Mouse (Mus musculus) Patski (cell line): ENCODE data around the gene Myo10. TPM values are rescaled to one million over a fixed set of nuclear protein-coding genes. Genes with fewer than 3 reads are reported as not detected.

Experiments
- ATAC-seq: fragments of 100-300 bp; one replicate; pipeline ENCODE4 v1.8.0; 2021
- CTCF ChIA-PET: fragments of 350-600 bp; sonication (Branson Sonifier 250); formaldehyde crosslinking; loops from one replicate; lab custom pipeline; 2022; ENCODE audit warnings: inconsistent platforms; lab: Charles Lee
- POLR2A ChIA-PET: fragments of 350-600 bp; sonication (Branson Sonifier 250); formaldehyde crosslinking; loops from one replicate; lab custom pipeline; 2022; ENCODE audit warnings: antibody characterized with exemption, inconsistent platforms; lab: Charles Lee
- DNase-seq: peaks from one replicate; pipeline ENCODE4 v3.0.0-alpha.2; 2011; ENCODE audit warnings: low read depth, low spot score
- H3K27me3 ChIP-seq: fragments of 371-371 bp; one replicate; pipeline ENCODE4 v1.5.1; 2021
- CTCF ChIP-seq: fragments of 100-300 bp; IDR thresholded peaks from one replicate; pipeline ENCODE4 v1.5.1; 2021
- in situ Hi-C: fragments of 300-500 bp; cut with MboI; formaldehyde crosslinking; loops from 3 replicates; pipeline ENCODE4 v1.11.1; 2018; ENCODE audit warnings: low pct_unique_long_range_greater_than_20kb, mixed read lengths
- polyA plus RNA-seq: library from polyadenylated mRNA; unstranded; gene quantifications from one replicate; pipeline ENCODE4 v1.2.3, GENCODE M21; 2021

Myo10 gene
- polyA plus RNA-seq, 1 experiment from 2014 or later = 30.3 TPM

DNA sequence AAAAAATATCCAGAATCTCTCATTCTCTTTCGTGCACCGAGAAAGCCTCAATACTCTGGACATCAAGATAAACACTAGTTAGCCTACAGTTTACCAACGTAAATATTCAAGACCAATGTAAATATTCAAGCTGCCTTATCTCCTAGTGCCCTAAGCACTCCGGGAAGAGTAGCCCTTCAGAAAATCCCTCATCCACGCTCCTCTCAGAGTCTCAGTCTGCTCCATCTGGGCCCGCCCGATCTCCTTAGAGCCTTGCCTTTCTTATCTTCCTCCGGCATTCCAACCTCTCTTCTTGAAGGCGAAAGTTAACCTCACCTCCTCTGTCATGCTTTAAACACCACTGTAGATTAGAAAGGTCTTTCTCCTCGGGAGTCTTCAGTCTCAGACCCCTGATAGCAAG, 13.1 kb upstream of the Myo10 start:
- POLR2A ChIA-PET = no interaction called here
- no peak for ATAC-seq
- H3K27me3 ChIP-seq = no peaks in the 10 kb centered on the region
- in situ Hi-C loops = no loop called here
- no peak for TF ChIP-seq CTCF
- CTCF ChIA-PET = no interaction called here
- no peak for DNase-seq

DNA sequence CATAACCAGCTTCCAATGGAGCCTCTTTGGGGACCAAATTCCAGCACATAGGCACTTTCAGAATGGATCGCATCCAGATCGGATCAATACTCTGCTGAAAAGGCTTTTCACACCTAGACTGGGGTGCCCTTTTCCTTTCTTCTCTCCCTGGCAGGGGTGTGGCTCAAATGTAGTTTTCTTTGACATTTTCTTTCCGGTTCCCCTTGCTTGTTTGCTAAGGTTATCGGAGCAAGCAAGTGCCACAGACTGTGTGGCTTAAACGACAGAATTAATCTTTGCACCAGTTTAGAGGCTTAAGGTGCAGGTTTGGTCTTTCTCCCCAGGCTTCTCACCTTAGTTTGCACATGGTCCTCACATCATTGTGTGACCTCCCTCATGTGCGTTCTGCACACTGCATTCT, 11.1 kb upstream of the Myo10 start:
- TF ChIP-seq CTCF = no peak
- ChIA-PET POLR2A (no interaction called here), CTCF (interaction anchor here (0.9 to 1.4 kb wide), 2 partner anchors 10 to 30 kb away, joined by 4 to 5 read pairs; no protein-coding TSS in a partner anchor)
- ATAC-seq = no peak
- H3K27me3 ChIP-seq = no peaks in the 10 kb centered on the region
- no peak for DNase-seq
- in situ Hi-C loops = no loop called here

DNA sequence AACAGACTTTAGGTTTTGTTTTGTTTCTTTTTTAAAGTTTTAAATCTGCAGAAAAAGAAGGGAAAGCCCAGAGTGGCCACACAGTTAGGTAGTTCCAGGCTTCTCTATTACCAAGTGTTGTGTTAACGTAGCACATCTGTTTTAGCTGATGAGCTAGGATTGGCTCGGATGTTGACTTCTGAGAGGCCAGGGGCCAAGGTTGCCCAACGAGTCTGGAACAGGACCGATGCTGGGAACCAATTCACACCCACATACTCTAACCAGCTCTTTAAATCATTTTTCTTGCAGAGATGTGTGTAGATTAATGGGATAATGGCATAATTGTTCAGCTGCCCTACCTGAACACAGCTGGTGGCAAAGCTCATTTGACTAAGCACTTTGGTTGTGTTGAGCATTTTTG, 1.8 kb upstream of the Myo10 start:
- TF ChIP-seq CTCF = no peak
- CTCF ChIA-PET = interaction anchor here (1.8 to 2.3 kb wide), 2 partner anchors 10 to 96 kb away, joined by 5 to 9 read pairs; no protein-coding TSS in a partner anchor
- no peaks in the 10 kb centered on the region for H3K27me3 ChIP-seq
- in situ Hi-C loops = loop anchor here (10.0 kb wide), 2 partner anchors 136 to 174 kb away; no protein-coding TSS in a partner anchor
- DNase-seq (no peak), ATAC-seq (no peak)
- POLR2A ChIA-PET = no interaction called here

DNA sequence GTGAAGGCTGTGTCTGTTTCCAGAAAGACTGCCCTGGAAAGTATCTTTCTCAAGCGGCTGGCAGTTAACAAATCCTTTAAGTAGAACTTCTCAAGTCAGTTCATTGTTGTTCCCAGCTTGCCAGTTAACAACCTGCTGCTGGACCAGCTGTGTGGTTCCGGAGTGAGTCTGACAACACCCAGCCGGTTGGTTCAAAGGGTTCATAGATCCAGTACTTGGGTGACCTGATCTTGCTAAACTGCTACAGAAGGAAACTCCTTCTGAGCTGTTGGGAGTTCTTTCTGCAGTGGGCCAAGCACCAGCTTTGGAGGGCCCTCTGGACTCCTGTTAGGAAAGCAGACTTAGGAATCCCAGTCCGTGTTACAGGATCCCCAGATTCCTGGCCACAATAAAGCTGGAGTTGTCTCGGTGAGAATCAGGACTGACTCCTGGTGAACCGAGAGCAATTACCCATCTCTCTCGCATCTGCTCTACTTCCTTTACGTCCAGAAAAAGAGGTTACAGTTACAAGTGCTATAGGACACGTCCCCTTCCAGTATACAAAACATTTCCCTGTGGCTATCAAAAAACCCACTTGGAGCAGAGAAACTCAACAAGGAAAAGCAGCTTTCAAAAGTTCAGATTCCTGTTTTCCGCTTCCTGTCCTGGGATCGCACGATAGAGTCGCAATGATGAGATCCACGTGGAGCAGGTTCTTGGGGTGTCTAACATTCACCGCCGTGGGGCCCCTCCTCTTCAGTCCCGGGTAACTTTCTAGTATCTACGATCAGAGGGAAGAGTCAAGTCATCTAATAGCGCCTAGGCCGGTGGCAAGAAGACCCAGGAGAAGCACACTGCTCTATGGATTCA, 750 bp upstream of the Myo10 start:
- no peaks in the 10 kb centered on the region for H3K27me3 ChIP-seq
- ChIA-PET POLR2A (interaction anchor here (1.3 kb wide), 1 partner anchor 44 kb away, joined by 4 read pairs; no protein-coding TSS in a partner anchor), CTCF (interaction anchor here (0.8 to 2.4 kb wide), 7 partner anchors 11 to 131 kb away, joined by 3 to 9 read pairs (median 4); no protein-coding TSS in a partner anchor)
- TF ChIP-seq CTCF = no peak
- ATAC-seq (peak; percentile 0), DNase-seq (no peak)
- in situ Hi-C loops = loop anchor here (10.0 kb wide), 2 partner anchors 137 to 173 kb away; no protein-coding TSS in a partner anchor

DNA sequence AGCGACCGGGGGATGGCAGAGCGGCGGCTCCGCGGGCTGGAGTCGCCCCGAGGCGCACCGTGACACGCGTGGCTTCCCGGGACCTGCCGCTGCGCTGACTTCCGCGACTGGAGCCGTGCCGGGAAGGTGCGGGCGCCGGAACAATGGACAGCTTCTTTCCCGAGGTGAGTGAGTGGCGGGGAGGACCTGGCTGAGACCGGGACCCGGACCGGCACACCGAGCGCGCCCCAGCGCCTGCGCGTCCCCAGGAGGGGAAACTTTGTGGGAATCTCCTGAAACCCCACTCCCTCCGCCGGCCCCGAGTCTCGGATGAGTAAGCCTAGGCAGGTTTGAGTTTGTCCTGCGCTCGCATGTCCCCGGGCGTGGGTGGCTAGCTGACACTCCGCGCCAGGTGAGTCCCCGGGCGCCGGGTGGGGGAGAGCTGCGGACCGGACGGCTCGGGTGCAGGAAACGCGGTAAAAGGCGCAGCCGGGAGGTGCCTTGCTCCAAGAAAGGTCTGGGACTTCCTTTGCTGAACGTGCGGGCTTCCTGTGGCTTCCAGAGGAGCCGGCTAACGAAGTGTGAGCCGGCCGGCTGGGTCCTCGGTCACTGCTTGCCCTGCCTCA, 644 bp downstream of the Myo10 start:
- CTCF ChIA-PET = interaction anchor here (0.6 to 2.4 kb wide), 10 partner anchors 16 to 182 kb away, joined by 3 to 9 read pairs (median 3); no protein-coding TSS in a partner anchor
- DNase-seq (no peak), ATAC-seq (peak; percentile 22)
- POLR2A ChIA-PET = interaction anchor here (1.3 to 1.7 kb wide), 2 partner anchors 13 to 45 kb away, joined by 4 to 5 read pairs; no protein-coding TSS in a partner anchor
- TF ChIP-seq CTCF = no peak
- in situ Hi-C loops = loop anchor here (10.0 kb wide), 2 partner anchors 138 to 172 kb away; no protein-coding TSS in a partner anchor
- H3K27me3 ChIP-seq = no peaks in the 10 kb centered on the region

DNA sequence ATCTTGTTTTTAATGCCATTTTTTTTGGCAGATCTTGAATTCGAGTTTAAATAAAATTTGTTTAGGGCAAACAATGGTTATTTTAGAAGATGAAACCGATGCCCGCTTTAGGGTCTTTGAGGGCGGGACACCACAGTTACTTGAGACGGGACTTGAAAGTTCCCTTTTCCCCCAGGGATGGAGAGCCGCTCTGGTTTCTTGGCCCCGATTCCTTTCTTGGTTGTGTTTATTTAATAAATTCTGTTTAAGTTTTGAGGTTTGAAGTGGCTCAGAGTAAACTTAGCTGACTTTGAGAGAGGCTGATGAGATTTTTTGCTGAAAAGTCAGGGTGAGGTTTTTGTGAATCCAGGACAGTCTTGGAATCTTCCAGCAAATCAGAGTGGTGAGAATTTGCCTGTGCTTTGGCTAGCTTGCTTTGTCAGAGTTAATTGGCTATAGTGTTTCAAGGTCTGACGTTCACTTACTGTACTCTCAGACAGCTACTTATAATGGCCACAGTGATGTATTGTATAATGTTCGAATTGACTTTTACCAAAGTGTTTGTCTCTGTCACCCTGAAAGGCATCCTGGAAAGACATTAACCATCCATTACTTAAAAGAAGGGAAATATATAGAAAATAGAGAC, 1.3 kb downstream of the Myo10 start:
- no peaks in the 10 kb centered on the region for H3K27me3 ChIP-seq
- ATAC-seq = no peak
- no peak for DNase-seq
- ChIA-PET POLR2A (interaction anchor here (1.7 kb wide), 1 partner anchor 13 kb away, joined by 5 read pairs; no protein-coding TSS in a partner anchor), CTCF (interaction anchor here (0.6 to 2.4 kb wide), 7 partner anchors 21 to 183 kb away, joined by 3 to 5 read pairs (median 3); no protein-coding TSS in a partner anchor)
- in situ Hi-C loops = loop anchor here (10.0 kb wide), 2 partner anchors 139 to 171 kb away; no protein-coding TSS in a partner anchor
- TF ChIP-seq CTCF = no peak

DNA sequence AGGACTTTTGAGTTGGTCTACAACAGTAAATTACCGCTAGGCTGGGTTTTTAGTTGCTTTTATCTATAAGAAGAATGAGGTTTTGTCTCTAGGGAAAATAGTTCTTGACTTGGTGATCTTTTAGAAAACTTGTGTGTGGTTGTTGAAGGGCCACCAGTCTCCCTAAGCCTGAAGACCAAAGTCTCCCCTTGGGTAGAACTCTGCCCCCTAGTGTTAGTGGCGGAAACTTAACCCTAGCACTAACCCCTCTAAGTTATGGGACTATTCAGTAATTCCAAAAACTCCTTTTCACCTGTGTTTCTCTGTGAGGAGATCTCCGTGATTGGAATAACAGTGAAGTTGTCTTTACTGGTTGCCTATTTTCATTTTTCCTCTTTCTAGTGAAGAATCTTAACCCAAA, 1.9 kb downstream of the Myo10 start:
- POLR2A ChIA-PET = interaction anchor here (1.7 kb wide), 1 partner anchor 12 kb away, joined by 5 read pairs; no protein-coding TSS in a partner anchor
- no peak for ATAC-seq

DNA sequence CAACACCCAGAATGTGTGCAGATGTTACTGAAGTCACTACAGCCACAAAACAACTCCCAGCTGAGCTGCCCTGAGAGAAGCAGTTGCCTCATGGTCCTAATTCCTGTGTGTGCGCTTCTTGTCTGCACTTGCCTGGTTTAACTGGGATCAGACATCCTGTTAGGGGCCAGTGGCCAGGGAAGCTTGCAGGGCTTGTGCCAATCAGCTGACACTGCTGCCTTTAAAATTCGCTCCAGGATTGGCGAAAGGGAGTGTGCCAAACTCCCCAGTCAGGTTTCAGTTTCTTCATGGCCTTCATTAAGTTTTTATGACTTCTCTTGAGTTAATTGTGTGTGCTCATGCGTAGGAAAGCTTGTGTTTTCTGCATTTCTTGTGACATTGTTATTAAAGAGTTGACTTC, 3.1 kb downstream of the Myo10 start:
- DNase-seq = no peak

More for the DNA sequence above, 1.9 kb downstream of the Myo10 start:
- CTCF ChIA-PET = interaction anchor here (0.9 to 2.0 kb wide), 3 partner anchors 20 to 183 kb away, joined by 3 to 5 read pairs (median 3); no protein-coding TSS in a partner anchor
- in situ Hi-C loops = loop anchor here (10.0 kb wide), 2 partner anchors 139 to 171 kb away; no protein-coding TSS in a partner anchor
- peak; percentile 84 for TF ChIP-seq CTCF
- H3K27me3 ChIP-seq = no peaks in the 10 kb centered on the region
- DNase-seq = no peak

DNA sequence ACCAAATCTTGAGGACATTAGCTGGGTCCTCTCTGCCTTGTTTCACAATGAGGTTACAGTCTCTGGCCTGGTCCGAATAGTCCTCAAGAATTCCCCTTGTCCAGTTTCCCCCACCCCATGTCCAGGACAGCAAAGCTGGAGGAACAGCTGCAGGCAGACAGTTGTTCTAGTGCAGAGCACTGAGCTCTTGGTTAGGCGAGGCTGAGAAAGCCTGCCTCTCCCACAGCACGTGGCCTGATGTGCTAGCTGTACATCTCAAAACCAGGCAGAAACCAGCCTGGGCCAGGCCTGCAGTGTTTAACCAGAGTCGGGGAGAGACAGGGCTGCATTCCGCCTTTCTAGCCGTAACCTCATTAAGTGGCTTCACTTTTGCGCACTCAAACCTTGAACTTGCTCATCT, 4.7 kb downstream of the Myo10 start:
- ATAC-seq (no peak), DNase-seq (no peak)
- H3K27me3 ChIP-seq = no peaks in the 10 kb centered on the region
- CTCF ChIA-PET = interaction anchor here (3.8 kb wide), 1 partner anchor 9 kb away, joined by 18 read pairs; no protein-coding TSS in a partner anchor
- TF ChIP-seq CTCF = no peak
- POLR2A ChIA-PET = no interaction called here
- in situ Hi-C loops = loop anchor here (10.0 to 25.0 kb wide), 3 partner anchors 142 to 335 kb away; no protein-coding TSS in a partner anchor

More for the DNA sequence above, 3.1 kb downstream of the Myo10 start:
- in situ Hi-C loops = loop anchor here (10.0 to 25.0 kb wide), 3 partner anchors 141 to 337 kb away; no protein-coding TSS in a partner anchor
- ChIA-PET POLR2A (interaction anchor here (0.7 kb wide), 1 partner anchor 99 kb away, joined by 3 read pairs; no protein-coding TSS in a partner anchor), CTCF (interaction anchor here (1.0 to 3.8 kb wide), 6 partner anchors 11 to 184 kb away, joined by 3 to 18 read pairs (median 4); no protein-coding TSS in a partner anchor)
- H3K27me3 ChIP-seq = no peaks in the 10 kb centered on the region
- no peak for TF ChIP-seq CTCF
- ATAC-seq = peak; percentile 9
